Mouse (Mus musculus) spleen, embryonic (tissue): ENCODE measurements around the gene Runx1.

Experiments used
- CTCF ChIA-PET: fragments of 350-600 bp; sonication (Branson Sonifier 250); formaldehyde crosslinking; loops from one replicate; lab custom pipeline; 2022; lab: Charles Lee

Gene Runx1

DNA sequence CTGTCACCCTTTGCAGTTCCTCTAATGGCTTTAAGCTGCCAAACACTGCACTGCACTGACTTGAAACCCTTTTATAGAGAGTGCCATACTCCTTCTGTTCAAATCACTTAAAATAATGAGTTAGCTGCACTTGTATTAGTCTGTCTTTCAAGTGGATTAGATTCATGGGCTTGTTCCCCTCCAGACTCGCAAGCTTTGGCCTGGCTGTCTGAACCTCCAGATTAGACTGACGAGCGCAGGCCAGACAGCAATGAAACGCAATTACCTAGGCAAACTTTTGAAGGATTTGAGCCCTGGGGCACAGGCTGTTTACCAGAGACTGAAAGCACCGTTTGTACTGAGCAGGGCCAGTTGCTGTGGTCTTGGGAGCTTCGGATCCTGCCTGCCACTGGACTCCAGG, 198.7 kb downstream of the Runx1 start:
- CTCF ChIA-PET, result no interaction called here

GRCm38 (mm10) chr16:92623953-92624352, 202.0 kb downstream of the Runx1 start:
- CTCF ChIA-PET, result no interaction called here

DNA sequence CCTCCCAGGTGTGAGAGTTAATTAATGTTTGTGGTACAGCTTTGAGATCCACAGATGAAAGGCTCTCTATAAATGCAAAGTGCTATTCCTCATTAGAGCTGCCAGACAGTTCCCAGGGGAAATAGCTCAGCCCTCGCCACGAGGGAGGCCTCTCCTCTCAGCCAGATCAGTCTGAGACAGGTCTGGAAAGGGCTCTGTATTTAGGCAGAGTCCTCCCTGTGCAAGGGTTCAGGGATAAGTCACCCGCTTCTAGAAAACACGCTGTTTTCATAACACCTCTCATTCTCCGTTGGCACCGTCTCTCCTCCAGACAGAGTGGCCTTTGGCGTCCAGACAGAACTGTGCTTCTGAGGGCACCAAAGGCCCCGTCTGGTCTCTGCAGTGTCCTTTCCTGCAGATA, 204.1 kb downstream of the Runx1 start:
- CTCF ChIA-PET, result no interaction called here

GRCm38 (mm10) chr16:92620841-92621518, 205.0 kb downstream of the Runx1 start:
- CTCF ChIA-PET, result interaction anchor here (0.7 kb wide), 1 partner anchor 13 kb away, joined by 5 read pairs; no protein-coding TSS in a partner anchor

GRCm38 (mm10) chr16:92616839-92617238, 209.1 kb downstream of the Runx1 start:
- CTCF ChIA-PET, result no interaction called here

- CTCF ChIA-PET, result no interaction called here
Measured at GRCm38 (mm10) chr16:92615234-92615799, 210.6 kb downstream of the Runx1 start.

- CTCF ChIA-PET, result no interaction called here
Measured at GRCm38 (mm10) chr16:92612546-92612945, 213.4 kb downstream of the Runx1 start.

- CTCF ChIA-PET, result interaction anchor here (0.7 kb wide), 2 partner anchors 268 to 1970 kb away, joined by 6 to 11 read pairs; no protein-coding TSS in a partner anchor
Measured at GRCm38 (mm10) chr16:92611641-92612149, 214.3 kb downstream of the Runx1 start.

DNA sequence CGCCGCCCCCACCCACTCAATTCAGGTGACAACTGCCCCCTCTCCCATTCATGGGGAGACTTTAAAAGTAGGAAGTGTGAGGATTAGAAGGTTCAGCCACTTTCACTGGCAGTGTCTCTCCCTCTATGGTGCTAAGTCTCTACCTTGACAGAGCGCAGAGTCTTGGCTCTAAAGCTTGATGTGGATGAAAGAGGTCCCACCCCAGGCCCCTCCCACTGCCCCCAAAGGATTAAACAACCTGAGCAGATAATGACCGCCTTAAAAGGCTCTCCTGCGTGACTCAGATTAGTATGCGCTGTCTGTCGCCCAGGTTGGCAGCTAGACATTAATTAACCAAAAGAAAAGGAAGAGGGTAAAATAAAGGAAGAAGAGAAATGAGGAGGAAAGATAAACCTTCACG, 215.5 kb downstream of the Runx1 start:
- CTCF ChIA-PET, result no interaction called here

- CTCF ChIA-PET, result interaction anchor here (0.6 kb wide), 1 partner anchor 733 kb away, joined by 3 read pairs; no protein-coding TSS in a partner anchor
Measured at GRCm38 (mm10) chr16:92609717-92610077, 216.3 kb downstream of the Runx1 start.

DNA sequence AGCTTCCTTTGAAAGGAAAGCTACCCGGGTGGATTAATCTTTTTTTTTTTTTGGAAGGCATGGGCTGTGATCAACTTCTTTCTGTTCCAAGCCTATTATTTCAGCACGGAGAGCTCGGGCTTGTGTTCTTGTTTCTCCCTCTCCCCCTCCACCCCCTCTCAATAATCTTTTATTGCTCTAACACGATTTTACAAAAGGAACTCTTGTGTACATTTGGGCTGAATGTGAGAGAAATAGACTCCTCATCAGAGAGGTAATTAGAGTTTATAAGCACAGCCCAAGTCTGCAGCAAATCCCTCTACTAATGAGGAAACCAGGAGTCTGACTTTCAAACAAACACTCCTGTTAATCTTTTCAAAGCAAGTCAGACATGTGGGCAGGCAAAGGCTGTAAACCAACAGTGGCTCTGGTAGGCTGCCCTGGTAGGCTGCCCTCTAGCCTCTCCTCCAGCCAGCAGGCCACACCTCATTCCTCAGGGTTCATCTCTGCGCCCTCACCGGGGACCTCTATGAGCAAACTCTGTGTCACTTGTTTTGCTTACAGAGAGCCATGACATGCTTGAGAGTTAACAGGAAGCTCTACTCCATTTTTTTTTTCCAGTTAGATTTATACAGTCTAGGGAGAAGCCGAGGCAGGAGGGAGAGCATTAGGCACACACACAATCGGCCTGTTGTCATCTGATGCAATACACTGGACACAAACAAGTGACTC, 216.8 kb downstream of the Runx1 start:
- CTCF ChIA-PET, result interaction anchor here (0.6 kb wide), 1 partner anchor 733 kb away, joined by 3 read pairs; no protein-coding TSS in a partner anchor

DNA sequence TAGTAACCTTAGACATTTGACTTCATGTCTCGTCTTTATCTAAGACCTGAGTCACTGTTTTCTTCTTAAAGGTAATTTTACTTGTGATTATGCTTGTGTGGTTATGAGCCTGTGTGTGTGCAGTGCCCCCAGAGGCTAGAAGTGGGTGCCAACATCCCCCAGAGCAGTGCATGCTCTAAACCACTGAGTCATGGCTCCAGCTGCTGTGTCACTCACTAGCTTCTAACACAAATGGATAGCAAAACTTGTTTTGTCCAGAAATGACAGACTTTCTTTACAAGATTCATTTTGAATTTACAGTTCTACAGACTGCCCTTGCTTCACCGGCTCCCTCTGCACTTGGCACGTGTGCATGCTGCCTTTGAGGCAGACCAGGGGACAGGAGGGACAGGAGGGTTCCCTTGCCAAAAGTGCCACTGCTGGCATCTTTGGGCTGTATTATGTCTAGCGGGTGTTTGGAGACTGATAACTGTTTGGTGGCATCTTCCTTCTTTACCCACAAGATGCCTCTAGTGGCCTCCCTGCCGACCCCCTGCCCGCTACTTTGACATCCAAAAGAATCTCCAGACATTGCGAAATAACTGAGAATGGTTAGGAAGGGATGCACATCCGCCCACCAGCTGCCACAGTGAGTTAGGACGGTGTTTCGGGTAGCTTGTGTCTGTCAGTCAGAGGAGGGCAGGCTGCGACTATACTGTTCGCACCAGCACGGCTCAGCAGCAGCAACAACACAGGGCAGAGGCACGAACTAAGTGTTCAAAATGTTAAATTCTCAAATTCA, 217.6 kb downstream of the Runx1 start:
- CTCF ChIA-PET, result no interaction called here

GRCm38 (mm10) chr16:92606491-92606965, 219.4 kb downstream of the Runx1 start:
- CTCF ChIA-PET, result no interaction called here

- CTCF ChIA-PET, result no interaction called here
Measured at GRCm38 (mm10) chr16:92605606-92606490, 220.1 kb downstream of the Runx1 start.

GRCm38 (mm10) chr16:92602504-92602903, 223.4 kb downstream of the Runx1 start:
- CTCF ChIA-PET, result no interaction called here

GRCm38 (mm10) chr16:92601270-92601826, 224.6 kb downstream of the Runx1 start:
- CTCF ChIA-PET, result no interaction called here

DNA sequence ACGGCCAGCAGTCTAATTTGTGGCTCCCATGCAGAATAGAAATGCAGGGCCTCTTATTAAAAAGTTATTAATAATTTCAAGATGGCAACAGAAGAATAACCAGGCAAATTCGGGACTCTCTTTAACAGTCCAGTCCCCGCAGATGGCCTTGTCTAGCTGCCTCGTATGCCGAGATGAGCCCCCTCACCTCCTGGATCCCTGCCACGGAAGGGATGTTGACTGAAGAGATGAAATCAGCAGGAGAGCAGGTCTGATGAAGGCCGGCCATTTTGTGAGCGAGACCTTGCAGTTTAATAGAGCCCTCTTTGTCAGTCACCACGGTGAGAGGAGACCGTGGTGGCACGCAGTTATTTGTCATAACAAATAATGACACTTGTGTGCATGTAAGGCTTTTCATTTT, 226.5 kb downstream of the Runx1 start:
- CTCF ChIA-PET, result no interaction called here

GRCm38 (mm10) chr16:92597655-92598054, 228.3 kb downstream of the Runx1 start:
- CTCF ChIA-PET, result no interaction called here

GRCm38 (mm10) chr16:92592207-92592606, 233.7 kb downstream of the Runx1 start:
- CTCF ChIA-PET, result no interaction called here

- CTCF ChIA-PET, result no interaction called here
Measured at GRCm38 (mm10) chr16:92591783-92592182, 234.2 kb downstream of the Runx1 start.
